In genomic region chr8:44932546-44933342, GRCm38 (mm10) we compare ENCODE assay signal across 24 mouse cellular contexts. TPM values are rescaled to one million over a fixed set of nuclear protein-coding genes. Genes with fewer than 3 reads are reported as not detected.
"Had no signal": no experiment of that assay in that cellular context is flagged by ENCODE, and none has a peak within 500 bp of the region (broad histone marks: within the 10 kb centered on the region; RNA-seq: fewer than 3 reads in every experiment).

No protein-coding gene starts in this region.

- H3K4me1 ChIP-seq: intestine, embryonic 15.5 days; limb, embryonic 12.5 days had no signal

- H3K9ac ChIP-seq: heart, embryonic 15.5 days; hindbrain, embryonic 12.5 days; intestine, embryonic 15.5 days; limb, embryonic 12.5 days had no signal

- H3K36me3 ChIP-seq: heart, embryonic 13.5 days; heart, embryonic 15.5 days; hindbrain, embryonic 10.5 days; hindbrain, embryonic 12.5 days; intestine, embryonic 15.5 days; limb, embryonic 10.5 days; limb, embryonic 12.5 days had no signal

- ATAC-seq: hindbrain, embryonic 16.5 days; inflammation-experienced regulatory T-cells, adult 6 months; intestine, embryonic 15.5 days; intestine, postnatal 0 days had no signal

- H3K4me3 ChIP-seq: gastrocnemius, adult 2 months; heart, adult 2 months; layer of hippocampus, adult 2 months; left cerebral cortex, adult 2 months; limb, embryonic 10.5 days had no signal

- H3K27me3 ChIP-seq: heart, embryonic 15.5 days; hindbrain, embryonic 12.5 days; intestine, embryonic 15.5 days had no signal

- H3K27ac ChIP-seq: gastrocnemius, adult 2 months; heart, adult 2 months; heart, embryonic 13.5 days; heart, embryonic 15.5 days; hindbrain, embryonic 10.5 days; hindbrain, embryonic 12.5 days; intestine, embryonic 15.5 days; layer of hippocampus, adult 2 months; left cerebral cortex, adult 2 months; limb, embryonic 10.5 days; limb, embryonic 12.5 days had no signal

- DNase-seq: gastrocnemius, adult 2 months; gastrocnemius, postnatal 10 days; gastrocnemius, postnatal 25 days; heart, adult 2 months; heart, postnatal 4 days; kidney, adult 18-20 months; kidney, adult 8-10 months; kidney, postnatal 10 days; kidney, postnatal 25 days; kidney, postnatal 4 days; liver had no signal

- H3K9me3 ChIP-seq: heart, embryonic 15.5 days; hindbrain, embryonic 10.5 days; intestine, embryonic 15.5 days; limb, embryonic 10.5 days had no signal

RNA-seq across cellular contexts. Expression of gene Fat1, which starts 2.5 kb away (rescaled TPM):
- total RNA-seq: granulocyte monocyte progenitor cell, adult 5-6 weeks had no signal
- polyA plus RNA-seq: inflammation-experienced regulatory T-cells, adult 6 months had no signal
